Mouse (Mus musculus): ENCODE data around the gene Mymx. TPM values are rescaled to one million over a fixed set of nuclear protein-coding genes. Genes with fewer than 3 reads are reported as not detected.

Gene Mymx
- total and polyA plus RNA-seq, 3 experiments: not detected

- peak; percentile 76 for TF ChIP-seq MAX (IDR thresholded peaks at IDR 0.05; ENCODE audit: low read length)
Measured at GRCm38 (mm10) chr17:45563655-45564530, 38.0 kb downstream of the Mymx start, which contains the start of gene Slc35b2 (continued).

- H3K9ac ChIP-seq (ENCODE audit: insufficient read depth, low read depth): peak overlapping the region; percentile 39; the same call in 1 of the 2 replicates
- H3K36me3 ChIP-seq (replicated peaks in 1 of 2; ENCODE audit: control insufficient read depth in 1 of 2, insufficient read depth in 1 of 2, low read length in 1 of 2): peaks cover 57 to 73% of the 10 kb centered on the region in 2 experiments
- no peak for TF ChIP-seq RAD21 (IDR thresholded peaks at IDR 0.05; ENCODE audit: low read depth, low read length)
- no peak for TF ChIP-seq MAZ (IDR thresholded peaks at IDR 0.05; ENCODE audit: low read depth, low read length)
- no peak for TF ChIP-seq SIN3A (IDR thresholded peaks at IDR 0.05; ENCODE audit: low read length)
- TF ChIP-seq BHLHE40 (IDR thresholded peaks at IDR 0.05; ENCODE audit: low read depth, low read length): no peak
- TF ChIP-seq ELF1 (IDR thresholded peaks at IDR 0.05; ENCODE audit: low read depth, low read length): 0 out of 2 replicates have a peak, but pooled peaks have one; percentile 11
- TF ChIP-seq MYC (IDR thresholded peaks at IDR 0.05; ENCODE audit: low read depth, low read length): no peak
- no peak for TF ChIP-seq PAX5 (IDR thresholded peaks at IDR 0.05; ENCODE audit: low read length)
- no peak for TF ChIP-seq GABPA (IDR thresholded peaks at IDR 0.05; ENCODE audit: insufficient replicate concordance, low read depth, low read length)
- no peak for TF ChIP-seq MAX (IDR thresholded peaks at IDR 0.05; ENCODE audit: low read length)
- peak; percentile 36 for TF ChIP-seq EP300 (IDR thresholded peaks at IDR 0.05; ENCODE audit: low read length)
- 0 out of 2 replicates have a peak, but pooled peaks have one; percentile 3 for TF ChIP-seq USF2 (conservative IDR thresholded peaks at IDR 0.05; ENCODE audit: low read depth, low read length)
- TF ChIP-seq CHD1 (IDR thresholded peaks at IDR 0.05; ENCODE audit: low read depth, low read length): no peak
- no peak for TF ChIP-seq E2F4 (IDR thresholded peaks at IDR 0.05; ENCODE audit: insufficient replicate concordance, low read depth, low read length)
- peak; percentile 37 for TF ChIP-seq ETS1 (conservative IDR thresholded peaks at IDR 0.05; ENCODE audit: low read depth, low read length)
- TF ChIP-seq POLR2AphosphoS2 (IDR thresholded peaks at IDR 0.05; ENCODE audit: low read depth, low read length): peak; percentile 37; the same call in 1 of the 2 replicates
- TF ChIP-seq UBTF (IDR thresholded peaks at IDR 0.05; ENCODE audit: low read depth, low read length): no peak
- TF ChIP-seq MEF2A (IDR thresholded peaks at IDR 0.05; ENCODE audit: borderline replicate concordance, low read depth, low read length): no peak
- no peak for TF ChIP-seq ZKSCAN1 (IDR thresholded peaks at IDR 0.05; ENCODE audit: borderline replicate concordance, low read depth, low read length)
- TF ChIP-seq NRF1 (IDR thresholded peaks at IDR 0.05; ENCODE audit: low read depth, low read length): no peak
- no peak; the same call in 1 of the 2 replicates for TF ChIP-seq ZMIZ1 (IDR thresholded peaks at IDR 0.05; ENCODE audit: low read depth, low read length)
- peak; percentile 76; the same call in 1 of the 2 replicates for TF ChIP-seq IRF4 (IDR thresholded peaks at IDR 0.05; ENCODE audit: low read depth, low read length)
- TF ChIP-seq MAFK (IDR thresholded peaks at IDR 0.05; ENCODE audit: insufficient replicate concordance, low read length): no peak
- peak; percentile 36; the same call in 1 of the 2 replicates for TF ChIP-seq CHD2 (IDR thresholded peaks at IDR 0.05; ENCODE audit: low read length)
- 0 out of 2 replicates have a peak, but pooled peaks have one; percentile 4 for TF ChIP-seq TCF12 (IDR thresholded peaks at IDR 0.05; ENCODE audit: low read depth, low read length)
- H3K79me2 ChIP-seq (replicated peaks; ENCODE audit: control insufficient read depth, extremely low read depth, insufficient read depth, poor library complexity, severe bottlenecking): peaks cover 34% of the 10 kb centered on the region
- dilution Hi-C loops (cut with MboI; ENCODE audit: extremely low pct_ligation_motif_present, extremely low pct_unique_long_range_greater_than_20kb, low sequenced_read_pairs): no loop called here
- H3K27me3 ChIP-seq (replicated peaks): no peaks in the 10 kb centered on the region
- in situ Hi-C loops (cut with MboI; ENCODE audit: low pct_ligation_motif_present, low pct_unique_long_range_greater_than_20kb, low sequenced_read_pairs): no loop called here
- H3K4me3 ChIP-seq (replicated peaks in 1 of 3; ENCODE audit: low read depth in 2 of 3, low read length in 2 of 3, poor library complexity in 1 of 3): peak overlapping the region in 1 of 3 experiments; percentile 14
- H3K4me2 ChIP-seq (ENCODE audit: insufficient read depth, low read depth, poor library complexity, severe bottlenecking): peak overlapping the region; percentile 17; the same call in 1 of the 2 replicates
- no peak for DNase-seq (ENCODE audit: extremely low read depth)
- H3K9me3 ChIP-seq (replicated peaks; ENCODE audit: low read length): no peaks in the 10 kb centered on the region
- H3K27ac ChIP-seq (ENCODE audit: insufficient read depth, low read depth): peak overlapping the region; percentile 98
- H3K4me1 ChIP-seq (ENCODE audit: control insufficient read depth in 1 of 2, insufficient read depth in 2 of 2): peaks cover 34 to 60% of the 10 kb centered on the region in 2 experiments
Measured at GRCm38 (mm10) chr17:45563216-45563615, 38.7 kb downstream of the Mymx start.

Measured in CH12.LX (cell line).